Mouse (Mus musculus) left cerebral cortex, postnatal 25 days (tissue): Measurements from ENCODE around the gene Kcnj14. TPM values are rescaled to one million over a fixed set of nuclear protein-coding genes. Genes with fewer than 3 reads are reported as not detected.
A peak's percentile ranks its signal among the peaks of the same experiment; 100 is the strongest.

Source experiments
- DNase-seq, 2 experiments: peaks; one replicate each; pipeline ENCODE4 v3.0.0; 2022; ENCODE audit warnings: low spot score in 2 of 2, mixed read lengths in 1 of 2
- intact Hi-C: fragments of 180-260 bp; cut with DNase I; formaldehyde crosslinking; loops from one replicate; pipeline ENCODE4 v1.15.1; 2025
- total RNA-seq, 2 experiments: library from RNA; stranded (reverse); gene quantifications; 2 replicates each; pipeline ENCODE4 v1.2.3; 2021

Kcnj14 gene
- total RNA-seq, 2 experiments from 2014 or later, result 2.6 to 2.7 TPM

DNA sequence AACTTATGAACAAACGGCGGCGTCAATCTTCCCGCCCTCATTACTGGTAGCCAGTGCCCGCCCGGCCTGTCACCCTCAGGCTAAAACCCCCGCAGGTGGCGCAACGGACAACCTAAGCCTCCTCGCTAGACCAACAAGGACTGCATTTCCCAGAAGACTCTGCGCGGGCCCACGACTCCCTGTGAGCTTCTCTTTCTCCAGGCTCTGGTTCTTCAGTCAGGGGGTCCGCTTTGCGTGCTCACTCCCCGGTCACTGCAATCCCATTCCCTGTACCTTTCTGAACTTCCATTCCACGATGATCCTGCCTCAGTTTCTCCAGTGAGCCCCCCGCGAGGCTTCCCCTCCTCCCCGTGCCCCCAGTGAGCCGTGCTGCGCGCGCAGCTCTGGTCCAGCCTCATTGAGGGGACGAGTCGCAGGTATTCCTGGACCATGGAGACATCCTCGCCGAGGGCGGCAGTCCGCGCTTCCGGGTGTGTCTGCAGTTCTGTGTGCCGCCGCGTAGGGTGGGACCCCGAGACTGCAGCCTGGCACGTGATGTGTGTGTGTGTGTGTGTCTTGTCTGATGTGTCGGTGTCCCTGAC lies 41.0 kb downstream of the Kcnj14 start, which contains the start of gene Lmtk3:
Gene Lmtk3 (plus strand): TSS at position 228 of the 581 bp plus-strand sequence.
- intact Hi-C loops, result loop anchor here (2.0 kb wide), 1 partner anchor 17 kb away; no protein-coding TSS in a partner anchor
- peak; percentile 84 to 89 for DNase-seq

DNA sequence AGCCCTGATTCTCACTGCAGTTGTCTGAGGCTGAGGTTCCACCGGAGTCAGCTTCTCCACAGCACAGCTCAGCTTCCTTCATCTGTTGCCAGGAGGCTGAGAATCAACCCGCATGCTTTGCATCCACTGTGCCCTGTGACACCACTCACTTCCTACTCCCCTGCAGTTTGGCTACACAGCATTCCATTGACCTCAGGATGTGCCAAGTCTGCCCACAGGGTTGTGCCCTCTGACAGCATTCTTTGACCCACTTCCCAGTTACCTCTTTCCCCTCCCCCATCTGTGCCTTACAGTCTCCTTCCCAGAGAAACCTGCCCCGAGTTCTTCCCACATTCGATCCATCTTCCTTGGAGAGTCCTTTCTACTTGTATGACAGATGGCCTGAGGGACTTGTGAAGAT lies 42.3 kb downstream of the Kcnj14 start:
- intact Hi-C loops, result no loop called here
- DNase-seq, result no peak

DNA sequence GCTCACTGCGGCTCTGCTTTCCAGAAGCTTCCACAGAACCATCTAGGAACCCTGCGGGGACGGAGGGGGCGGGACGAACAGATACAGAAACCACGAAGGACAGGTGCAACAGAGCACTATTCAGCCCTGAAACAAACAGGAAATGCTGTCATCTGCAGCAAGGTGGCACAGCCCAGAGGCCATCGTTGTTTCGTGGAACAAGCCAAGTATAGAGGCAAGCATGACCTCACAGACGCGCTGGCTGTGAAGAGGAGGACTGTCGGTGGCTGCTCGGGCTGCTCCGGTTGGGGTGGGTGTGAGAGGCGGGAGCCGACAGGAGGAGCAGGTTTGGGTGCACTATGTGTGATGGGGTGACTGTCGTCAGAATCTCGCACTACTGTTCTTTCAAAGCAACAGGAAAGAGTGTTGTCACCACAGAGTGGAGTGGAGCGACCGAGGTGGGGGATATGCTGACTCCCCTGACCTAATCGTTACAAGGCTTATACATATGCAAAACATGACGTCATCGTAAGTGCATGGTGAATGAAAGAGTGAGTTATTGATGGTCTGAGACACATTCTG lies 45.4 kb downstream of the Kcnj14 start:
- DNase-seq, result no peak
- intact Hi-C loops, result no loop called here

DNA sequence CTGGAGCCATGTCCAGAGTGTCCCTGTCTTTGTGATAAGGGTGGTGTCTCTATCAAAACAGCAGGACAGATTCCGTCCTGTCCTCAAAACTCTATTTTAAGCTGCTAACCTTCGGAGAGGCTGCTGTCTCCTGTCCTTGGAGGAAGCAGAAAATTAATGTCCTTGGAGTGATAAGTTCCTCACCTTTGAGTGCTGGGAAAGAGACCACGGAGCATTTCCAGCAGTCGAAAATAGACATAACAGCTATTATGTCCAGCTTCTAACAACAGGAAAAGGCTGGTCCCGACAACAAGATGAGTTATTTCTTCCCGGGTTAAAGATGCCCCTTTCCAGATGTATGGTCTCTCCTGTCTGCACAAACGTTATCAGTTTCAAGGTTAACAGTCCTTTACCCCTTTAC lies 49.3 kb downstream of the Kcnj14 start:
- DNase-seq, result no peak
- intact Hi-C loops, result no loop called here

DNA sequence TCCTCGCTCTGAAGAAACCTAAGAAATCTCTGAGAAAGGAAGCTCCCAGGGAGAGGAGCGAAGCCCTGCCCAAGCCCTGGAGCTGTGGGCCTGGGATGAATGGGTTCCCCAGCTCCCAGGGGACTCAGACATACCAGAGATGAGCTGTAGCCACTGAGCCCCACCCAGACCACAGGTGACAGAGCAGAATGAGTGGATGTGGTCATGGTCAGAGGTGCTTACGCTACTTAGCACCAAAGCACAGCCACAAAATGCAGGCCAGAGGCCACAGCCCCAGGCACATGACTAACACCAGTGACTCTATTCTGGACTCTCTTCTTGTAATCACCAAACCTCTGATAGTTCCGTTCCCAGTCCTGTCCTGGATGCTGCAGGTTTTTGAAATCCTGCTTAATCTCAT lies 53.5 kb downstream of the Kcnj14 start:
- intact Hi-C loops, result no loop called here
- no peak for DNase-seq

DNA sequence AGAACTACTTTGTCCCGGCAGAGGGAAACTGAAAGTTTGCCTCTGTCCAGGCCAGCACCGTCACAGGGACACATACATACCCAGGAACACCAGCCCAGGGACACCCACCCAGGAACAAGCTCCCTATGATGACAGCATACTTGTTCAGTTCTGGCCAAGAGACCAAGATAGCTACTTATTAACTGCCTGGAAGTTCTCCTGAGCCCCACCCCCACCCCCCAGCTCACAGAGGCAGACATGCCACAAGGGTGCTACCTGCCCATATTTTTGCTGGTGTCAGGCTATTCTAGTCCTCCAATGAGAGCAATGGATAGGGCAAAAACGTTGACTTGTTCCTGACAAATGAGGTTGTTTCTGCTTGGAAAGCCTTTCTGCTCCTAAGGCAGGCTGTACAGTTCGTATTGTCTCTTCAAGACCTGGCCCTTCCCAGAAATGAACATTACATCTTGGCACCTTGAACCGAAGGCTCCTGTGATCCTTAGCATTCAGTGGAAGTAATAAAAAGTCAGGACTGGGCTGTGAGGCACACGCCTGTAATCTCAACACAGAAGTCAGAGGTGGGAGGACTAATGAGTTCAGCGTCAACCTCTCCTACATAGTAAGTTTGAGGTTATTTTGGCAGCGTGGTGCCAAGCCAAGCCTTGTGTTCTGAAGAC lies 54.0 kb downstream of the Kcnj14 start:
- intact Hi-C loops, result no loop called here
- no peak for DNase-seq

DNA sequence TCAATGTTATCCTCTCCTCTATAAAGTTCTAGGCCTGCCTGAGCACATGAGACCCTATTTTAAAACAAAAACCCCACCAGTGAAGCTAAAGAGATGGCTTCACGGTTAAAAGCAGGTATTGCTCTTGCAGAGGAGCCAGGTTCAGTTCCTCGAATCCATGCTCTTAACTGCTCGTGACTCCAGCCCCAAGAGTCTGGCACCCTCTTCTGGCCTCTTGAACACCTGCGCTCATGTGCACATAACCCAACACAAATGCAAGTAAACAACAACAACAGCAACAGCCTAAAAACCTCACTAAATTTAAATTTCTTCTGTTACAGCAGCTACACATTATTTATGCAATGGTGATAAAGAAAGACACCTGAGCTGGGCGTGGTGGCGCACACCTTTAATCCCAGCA lies 57.1 kb downstream of the Kcnj14 start:
- intact Hi-C loops, result loop anchor here (5.0 kb wide), 1 partner anchor 230 kb away; no protein-coding TSS in a partner anchor
- no peak for DNase-seq

DNA sequence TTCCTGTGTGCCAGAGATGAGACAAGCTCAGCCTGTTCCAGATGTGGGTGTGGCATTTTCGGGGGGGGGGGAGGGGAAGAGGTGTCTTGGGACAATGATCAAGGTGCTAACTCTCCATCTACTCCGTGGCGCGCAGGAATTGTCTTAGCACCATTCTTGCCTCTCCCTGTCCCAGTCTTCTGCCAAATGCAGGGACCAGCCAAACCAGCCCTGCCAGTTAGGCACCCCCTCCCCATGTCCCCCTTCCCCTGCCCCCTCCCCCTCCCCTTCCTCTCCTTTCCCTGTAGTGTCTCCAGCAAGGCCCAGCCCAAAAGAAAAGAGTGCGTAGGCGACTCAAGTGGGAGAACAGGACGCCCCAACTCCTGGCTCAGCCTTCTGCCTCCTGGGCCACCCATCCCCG lies 57.8 kb downstream of the Kcnj14 start:
- intact Hi-C loops, result loop anchor here (5.0 kb wide), 1 partner anchor 231 kb away; no protein-coding TSS in a partner anchor
- DNase-seq, result no peak

Other genes with a start within 250 kb of the Kcnj14 start
- gene Fgf21, start 209.3 kb downstream of the Kcnj14 start, total RNA-seq, result not detected
- gene Fut1, start 207.5 kb downstream of the Kcnj14 start, total RNA-seq, result under 1 TPM in 1 of 2 experiments, not detected in 1; 0.21 TPM
- not detected for gene Izumo1, start 203.0 kb downstream of the Kcnj14 start, total RNA-seq
- gene Rasip1, start 197.3 kb downstream of the Kcnj14 start, total RNA-seq, result 1 to 10 TPM; 8.1 to 8.2 TPM
- 1 to 10 TPM; 2.4 to 3.6 TPM for gene Mamstr, start 184.8 kb downstream of the Kcnj14 start, total RNA-seq
- under 1 TPM in 1 of 2 experiments, not detected in 1; 0.21 TPM for gene Fut2, start 158.4 kb downstream of the Kcnj14 start, total RNA-seq
- gene Ntn5, start 140.8 kb downstream of the Kcnj14 start, total RNA-seq, result 1 to 10 TPM; 3.4 to 3.5 TPM
- gene Sec1, start 130.4 kb downstream of the Kcnj14 start, total RNA-seq, result under 1 TPM; 0.37 to 0.48 TPM
- 100 to 1,000 TPM; 184 to 223 TPM for gene Car11, start 124.9 kb downstream of the Kcnj14 start, total RNA-seq
- gene Dbp, start 119.7 kb downstream of the Kcnj14 start, total RNA-seq, result 100 to 1,000 TPM in 1 of 2 experiments, 10 to 100 TPM in 1; 66.2 to 147 TPM
- gene Rpl18, start 109.3 kb downstream of the Kcnj14 start, total RNA-seq, result 100 to 1,000 TPM; 315 to 323 TPM
- 10 to 100 TPM; 29.7 to 29.8 TPM for gene Sphk2, start 106.8 kb downstream of the Kcnj14 start, total RNA-seq
- gene Fam83e, start 103.6 kb downstream of the Kcnj14 start, total RNA-seq, result under 1 TPM; 0.11 to 0.23 TPM
- gene Spaca4, start 99.0 kb downstream of the Kcnj14 start, total RNA-seq, result not detected
- gene Lmtk3, start 41.0 kb downstream of the Kcnj14 start, total RNA-seq, result 100 to 1,000 TPM; 220 to 235 TPM
- gene Sult2b1, start 40.1 kb downstream of the Kcnj14 start, total RNA-seq, result 10 to 100 TPM in 1 of 2 experiments, 1 to 10 TPM in 1; 8.6 to 12.4 TPM
- 100 to 1,000 TPM; 204 to 210 TPM for gene Cyth2, start 10.2 kb downstream of the Kcnj14 start, total RNA-seq
- gene Grwd1, start 6.2 kb upstream of the Kcnj14 start, total RNA-seq, result 10 to 100 TPM; 21.0 to 23.2 TPM
- 10 to 100 TPM; 81.2 to 84.0 TPM for gene Kdelr1, start 48.0 kb upstream of the Kcnj14 start, total RNA-seq
- gene Grin2d, start 53.6 kb upstream of the Kcnj14 start, total RNA-seq, result 10 to 100 TPM; 10.9 TPM
- gene Syngr4, start 71.9 kb upstream of the Kcnj14 start, total RNA-seq, result not detected
- gene Tmem143, start 72.2 kb upstream of the Kcnj14 start, total RNA-seq, result 10 to 100 TPM; 17.6 to 20.1 TPM
- gene Emp3, start 96.6 kb upstream of the Kcnj14 start, total RNA-seq, result 1 to 10 TPM; 6.6 to 7.2 TPM
- gene Ccdc114, start 99.3 kb upstream of the Kcnj14 start, total RNA-seq, result 1 to 10 TPM; 1.6 to 2.9 TPM
- gene Abcc6, start 205.5 kb upstream of the Kcnj14 start, total RNA-seq, result 1 to 10 TPM; 2.6 to 3.1 TPM
- 100 to 1,000 TPM; 107 to 108 TPM for gene Nomo1, start 208.9 kb upstream of the Kcnj14 start, total RNA-seq